Mouse (Mus musculus) activated CD4-positive, CD25-positive, alpha-beta regulatory T cell, adult 4 months (primary cell): ENCODE measurements around the gene Olfr550. TPM values are rescaled to one million over a fixed set of nuclear protein-coding genes. Genes with fewer than 3 reads are reported as not detected.
A peak's percentile ranks its signal among the peaks of the same experiment; 100 is the strongest.
"Not testable (repeated sequence)": the region's sequence is repeated elsewhere in the genome, so short reads cannot be mapped to it uniquely, and the experiment has no call there.

Source experiments
- ATAC-seq: one replicate; pipeline ENCODE4 v1.8.0; 2017
- polyA plus RNA-seq, 2 experiments: library from polyadenylated mRNA; unstranded; fragments of 100-300 nt; shearing (Covaris generic); gene quantifications; one replicate each; pipeline ENCODE4 v1.2.1; 2017

Olfr550 gene
- under 1 TPM in 1 of 2 experiments, not detected in 1; 0.11 TPM for polyA plus RNA-seq

- no peak for ATAC-seq
These were observed at the start of gene Olfr550 for GRCm38 (mm10) chr7:102571142-102571541. Olfr550 (plus strand) TSS chr7:102571442.

GRCm38 (mm10) chr7:102529052-102529451, 42.2 kb upstream of the Olfr550 start:
- peak; percentile 93 for ATAC-seq

GRCm38 (mm10) chr7:102534449-102534848, 36.8 kb upstream of the Olfr550 start, which contains the start of gene Olfr547:
Olfr547 (plus strand) TSS chr7:102534749.
- ATAC-seq = no peak

GRCm38 (mm10) chr7:102540596-102540995, 30.6 kb upstream of the Olfr550 start, which contains the start of gene Olfr548-ps1:
Olfr548-ps1 (plus strand) TSS chr7:102540896.
- no peak for ATAC-seq

GRCm38 (mm10) chr7:102541251-102541650, 30.0 kb upstream of the Olfr550 start:
- ATAC-seq = no peak

- ATAC-seq = no peak
These were observed 21.7 kb upstream of the Olfr550 start, which contains the start of gene Olfr549 for GRCm38 (mm10) chr7:102549570-102549969. Olfr549 (plus strand) TSS chr7:102549870.

- peak; percentile 43 for ATAC-seq
These were observed 18.0 kb upstream of the Olfr550 start for GRCm38 (mm10) chr7:102553279-102553678.

- ATAC-seq = peak; percentile 100
These were observed 5.9 kb upstream of the Olfr550 start, which contains the start of gene Trim21 for GRCm38 (mm10) chr7:102564999-102565997. Trim21 (minus strand) TSS chr7:102565486.

- no peak for ATAC-seq
These were observed 5.0 kb upstream of the Olfr550 start for GRCm38 (mm10) chr7:102566219-102566618.

GRCm38 (mm10) chr7:102573174-102573830, 2.1 kb downstream of the Olfr550 start:
- ATAC-seq = no peak

- no peak for ATAC-seq
These were observed 4.8 kb downstream of the Olfr550 start for GRCm38 (mm10) chr7:102575998-102576397.

GRCm38 (mm10) chr7:102591786-102592185, 20.5 kb downstream of the Olfr550 start, which contains the start of gene Olfr551:
Olfr551 (minus strand) TSS chr7:102591886.
- no peak for ATAC-seq

- ATAC-seq = no peak
These were observed 26.3 kb downstream of the Olfr550 start, which contains the start of gene Olfr552 for GRCm38 (mm10) chr7:102597378-102598031. Olfr552 (plus strand) TSS chr7:102597770.

GRCm38 (mm10) chr7:102618118-102618517, 46.9 kb downstream of the Olfr550 start, which contains the start of gene Olfr553:
Olfr553 (minus strand) TSS chr7:102618218.
- no peak for ATAC-seq

GRCm38 (mm10) chr7:102619608-102620007, 48.4 kb downstream of the Olfr550 start:
- no peak for ATAC-seq

- not testable (repeated sequence) for ATAC-seq
These were observed 49.1 kb downstream of the Olfr550 start for GRCm38 (mm10) chr7:102620368-102620767.

Other genes starting within 250 kb of the Olfr550 start
- 10 to 100 TPM; 82.6 to 87.8 TPM for gene Rrm1, start 129.7 kb upstream of the Olfr550 start, polyA plus RNA-seq
- gene Olfr543, start 89.8 kb upstream of the Olfr550 start, polyA plus RNA-seq = under 1 TPM in 1 of 2 experiments, not detected in 1; 0.29 TPM
- gene Olfr544, start 83.1 kb upstream of the Olfr550 start, polyA plus RNA-seq = under 1 TPM in 1 of 2 experiments, not detected in 1; 0.17 TPM
- gene Olfr545, start 71.9 kb upstream of the Olfr550 start, polyA plus RNA-seq = not detected
- not detected for gene Olfr547, start 36.7 kb upstream of the Olfr550 start, polyA plus RNA-seq
- not detected for gene Olfr548-ps1, start 30.5 kb upstream of the Olfr550 start, polyA plus RNA-seq
- gene Olfr549, start 21.6 kb upstream of the Olfr550 start, polyA plus RNA-seq = not detected
- 10 to 100 TPM in 1 of 2 experiments, 1 to 10 TPM in 1; 9.7 to 10.3 TPM for gene Trim21, start 6.0 kb upstream of the Olfr550 start, polyA plus RNA-seq
- under 1 TPM in 1 of 2 experiments, not detected in 1; 0.08 TPM for gene Olfr551, start 20.4 kb downstream of the Olfr550 start, polyA plus RNA-seq
- not detected for gene Olfr552, start 26.3 kb downstream of the Olfr550 start, polyA plus RNA-seq
- gene Olfr553, start 46.8 kb downstream of the Olfr550 start, polyA plus RNA-seq = not detected
- not detected for gene Olfr554, start 67.0 kb downstream of the Olfr550 start, polyA plus RNA-seq
- gene Olfr555, start 87.4 kb downstream of the Olfr550 start, polyA plus RNA-seq = not detected
- under 1 TPM in 1 of 2 experiments, not detected in 1; 0.12 TPM for gene Olfr556, start 93.5 kb downstream of the Olfr550 start, polyA plus RNA-seq
- 1 to 10 TPM; 9.2 to 9.3 TPM for gene Trim68, start 115.9 kb downstream of the Olfr550 start, polyA plus RNA-seq
- not detected for gene Olfr557, start 124.5 kb downstream of the Olfr550 start, polyA plus RNA-seq
- gene Olfr558, start 130.8 kb downstream of the Olfr550 start, polyA plus RNA-seq = not detected
- gene Olfr33, start 147.6 kb downstream of the Olfr550 start, polyA plus RNA-seq = not detected
- not detected for gene Olfr559, start 156.0 kb downstream of the Olfr550 start, polyA plus RNA-seq
- not detected for gene Olfr560, start 187.9 kb downstream of the Olfr550 start, polyA plus RNA-seq
- gene Olfr78, start 188.0 kb downstream of the Olfr550 start, polyA plus RNA-seq = not detected
- gene Olfr561, start 199.8 kb downstream of the Olfr550 start, polyA plus RNA-seq = not detected
- gene Olfr564, start 232.0 kb downstream of the Olfr550 start, polyA plus RNA-seq = not detected